ENCODE assay signal across 9 mouse cellular contexts in the genomic region with DNA sequence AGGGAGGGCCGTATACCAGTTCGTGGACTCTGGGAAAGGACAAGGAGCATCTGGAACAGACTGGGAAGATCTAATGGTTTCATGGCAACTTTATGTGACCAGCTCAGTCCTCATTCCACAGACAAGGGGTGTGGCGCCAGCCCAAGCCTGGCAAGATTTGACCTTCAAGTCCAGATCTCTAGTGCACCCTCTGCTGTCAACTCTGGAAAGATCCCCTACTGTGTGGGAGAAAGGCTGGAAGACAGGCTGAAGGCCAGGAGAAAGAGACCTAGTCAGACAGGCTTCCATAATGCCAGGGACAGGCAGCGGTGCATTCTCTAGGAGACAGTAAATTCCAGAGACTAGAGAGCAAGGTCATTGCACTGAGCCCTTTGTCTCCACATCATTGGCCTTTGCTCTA. TPM values are rescaled to one million over a fixed set of nuclear protein-coding genes. Genes with fewer than 3 reads are reported as not detected.
DNase-seq lines count a peak whose midpoint lies in the region; ATAC-seq and TF ChIP-seq lines count a peak whose summit lies in the region.
"Had no signal": no experiment of that assay in that cellular context is flagged by ENCODE, and none has a peak within 500 bp of the region (broad histone marks: within the 10 kb centered on the region; RNA-seq: fewer than 3 reads in every experiment).

No protein-coding gene starts in this region.

- 97% methylated on average over 4 of the region's 4 CpGs for WGBS in lung, postnatal 0 days
- WGBS in thymus, adult 2 months, result 100% methylated on average over 4 of the region's 4 CpGs

- H3K27me3 ChIP-seq in lung, postnatal 0 days (replicated peaks; ENCODE audit: insufficient read depth, low read length), result peaks cover 5% of the 10 kb centered on the region
- H3K27me3 ChIP-seq in thymus, adult 2 months (ENCODE audit: control insufficient read depth, insufficient read depth, low read length), result no peaks in the 10 kb centered on the region; the same call in 1 of the 2 replicates

- TF ChIP-seq POLR2A in cortical plate, adult 2 months (IDR thresholded peaks at IDR 0.05; ENCODE audit: extremely low read depth, insufficient read depth, low read length), result no peak
- no peak for TF ChIP-seq POLR2A in thymus, adult 2 months (IDR thresholded peaks at IDR 0.05; ENCODE audit: control insufficient read depth, extremely low read depth, insufficient read depth, low read length, poor library complexity)

- no peak overlapping the region for H3K27ac ChIP-seq in cortical plate, adult 2 months (ENCODE audit: insufficient read depth, low read length)
- H3K27ac ChIP-seq in lung, postnatal 0 days (ENCODE audit: low read length), result no peak overlapping the region
- H3K27ac ChIP-seq in thymus, adult 2 months (ENCODE audit: control insufficient read depth, insufficient read depth, low read length), result no peak overlapping the region

- TF ChIP-seq CTCF in cortical plate, adult 2 months (IDR thresholded peaks at IDR 0.05; ENCODE audit: extremely low read depth, insufficient read depth, low read length), result 0 out of 2 replicates have a peak, but pooled peaks have one; percentile 5
- TF ChIP-seq CTCF in lung, postnatal 0 days (IDR thresholded peaks at IDR 0.05), result peak; percentile 38
- TF ChIP-seq CTCF in thymus, adult 2 months (IDR thresholded peaks at IDR 0.05; ENCODE audit: borderline replicate concordance, control insufficient read depth, extremely low read depth, insufficient read depth, low read length, poor library complexity), result no peak

- ATAC-seq in lung, postnatal 0 days, result no peak

- no peaks in the 10 kb centered on the region for H3K9me3 ChIP-seq in lung, postnatal 0 days (ENCODE audit: low read length)

- no peak for TF ChIP-seq EP300 in lung, postnatal 0 days (IDR thresholded peaks at IDR 0.05)

- H3K4me2 ChIP-seq in lung, postnatal 0 days (replicated peaks; ENCODE audit: low read depth, low read length), result no peak overlapping the region

- no peaks in the 10 kb centered on the region for H3K4me1 ChIP-seq in cortical plate, adult 2 months (ENCODE audit: control insufficient read depth, insufficient read depth, low read length)
- 0 out of 2 replicates have a peak, but pooled peaks cover 6% of the 10 kb centered on the region for H3K4me1 ChIP-seq in lung, postnatal 0 days (ENCODE audit: insufficient read depth, low read depth, low read length)
- H3K4me1 ChIP-seq in thymus, adult 2 months (replicated peaks; ENCODE audit: control insufficient read depth, insufficient read depth, low read length), result peaks cover 17% of the 10 kb centered on the region

- no peak overlapping the region for H3K9ac ChIP-seq in lung, postnatal 0 days (replicated peaks; ENCODE audit: low read depth)

- no peaks in the 10 kb centered on the region for H3K36me3 ChIP-seq in lung, postnatal 0 days (ENCODE audit: insufficient read depth, low read length)
- H3K36me3 ChIP-seq in thymus, adult 2 months (ENCODE audit: control insufficient read depth, insufficient read depth, low read length), result no peaks in the 10 kb centered on the region

- H3K4me3 ChIP-seq in cortical plate, adult 2 months (ENCODE audit: insufficient read depth, low read length), result no peak overlapping the region
- H3K4me3 ChIP-seq in lung, postnatal 0 days (ENCODE audit: low read depth, low read length), result no peak overlapping the region
- H3K4me3 ChIP-seq in thymus, adult 2 months (ENCODE audit: control insufficient read depth, insufficient read depth, low read length), result no peak overlapping the region

- peak; percentile 17 to 30 for DNase-seq in lung, adult 18-20 months
- DNase-seq in lung, postnatal 4 days, result no peak
- DNase-seq in heart, postnatal 4 days, result peak; percentile 71
- peak; percentile 23 for DNase-seq in lung, postnatal 0 days (ENCODE audit: low spot score)
- DNase-seq in layer of hippocampus, adult 8-10 months (ENCODE audit: low spot score in 2 of 2), result no peak
- no peak for DNase-seq in right cerebral cortex, adult 18-20 months
- no peak for DNase-seq in thymus, adult 2 months

RNA-seq across cellular contexts. Expression of a gene that starts 2.2 kb away (rescaled TPM):
- 16.8 and 18.1 TPM in 2 replicates for polyA plus RNA-seq in cortical plate, adult 2 months (2012; rRNA removed)
- total RNA-seq in heart, postnatal 4 days (2021), result 10 to 100 TPM; 78.9 to 84.3 TPM
- 3.9 and 4.2 TPM in 2 replicates for polyA plus RNA-seq in lung, postnatal 0 days (2015; fragmentation: Nextera tagmentation; extraction: Ambion mirVana)
- 1 to 10 TPM; 1.5 to 3.7 (median 3.1) TPM for total RNA-seq in layer of hippocampus, adult 8-10 months (2022)
- polyA plus RNA-seq in thymus, adult 2 months (2012; rRNA removed), result 6.5 and 9.2 TPM in 2 replicates
- total RNA-seq: neutrophil, adult 5-6 weeks had no signal

Comparison
In these comparisons a context has a peak if more than half of its experiments do, and no peak if none do; other contexts are left out.
1. DNase-seq: peak in lung, adult 18-20 months (2 of 2), heart, postnatal 4 days (single experiment) and lung, postnatal 0 days (single experiment); none in lung, postnatal 4 days (0 of 2), layer of hippocampus, adult 8-10 months (0 of 2), right cerebral cortex, adult 18-20 months (single experiment) and thymus, adult 2 months (single experiment).